Comparison of ENCODE assay signal across 8 mouse cellular contexts in genomic region chr14:21995031-21995754, GRCm38 (mm10). TPM values are rescaled to one million over a fixed set of nuclear protein-coding genes. Genes with fewer than 3 reads are reported as not detected.
DNase-seq lines count a peak whose midpoint lies in the region; ATAC-seq and TF ChIP-seq lines count a peak whose summit lies in the region.

No protein-coding gene starts in this region.

- peak overlapping the region; percentile 65 for H3K27ac ChIP-seq in forebrain, embryonic 12.5 days
- no peak overlapping the region for H3K27ac ChIP-seq in cerebellum, adult 2 months (ENCODE audit: insufficient read depth, low read length)

- H3K9ac ChIP-seq in forebrain, embryonic 12.5 days = peak overlapping the region; percentile 56

- no peak for TF ChIP-seq POLR2A in cerebellum, adult 2 months (IDR thresholded peaks at IDR 0.05; ENCODE audit: borderline replicate concordance, insufficient read depth, low read length)

- peaks cover 76% of the 10 kb centered on the region for H3K27me3 ChIP-seq in forebrain, embryonic 12.5 days
- peaks cover 2% of the 10 kb centered on the region; the same call in 1 of the 2 replicates for H3K27me3 ChIP-seq in cerebellum, adult 2 months (ENCODE audit: control insufficient read depth, insufficient read depth, low read length)

- peaks cover 43% of the 10 kb centered on the region for H3K4me1 ChIP-seq in forebrain, embryonic 12.5 days
- H3K4me1 ChIP-seq in cerebellum, adult 2 months (ENCODE audit: control insufficient read depth, insufficient read depth, low read length) = no peaks in the 10 kb centered on the region

- peak; percentile 76 for ATAC-seq in forebrain, embryonic 12.5 days (ENCODE audit: low FRiP score)
- peak; percentile 66 for ATAC-seq in megakaryocyte progenitor cell, adult 5-6 weeks (replicated peaks; ENCODE audit: poor library complexity)

- no peak for TF ChIP-seq CTCF in cerebellum, adult 2 months (IDR thresholded peaks at IDR 0.05; ENCODE audit: borderline replicate concordance, insufficient read depth, low read depth, low read length)

- DNase-seq in 3T3-L1 (ENCODE audit: low read depth, low spot score) = peak; percentile 35
- peak; percentile 80 to 94 for DNase-seq in adrenal gland, adult (ENCODE audit: inconsistent age in 2 of 2, low spot score in 1 of 2)
- DNase-seq in heart, postnatal 36 days = peak; percentile 42 to 53
- peak; percentile 29 for DNase-seq in layer of hippocampus, adult 9-11 months
- peak; percentile 54 to 71 for DNase-seq in spleen, postnatal 4 days (ENCODE audit: low spot score in 2 of 2)
- DNase-seq in cerebellum, adult 2 months = no peak

- H3K4me3 ChIP-seq in forebrain, embryonic 12.5 days (replicated peaks) = peak overlapping the region; percentile 49
- H3K4me3 ChIP-seq in cerebellum, adult 2 months (replicated peaks; ENCODE audit: insufficient read depth, low read depth, low read length) = no peak overlapping the region

- peak overlapping the region; percentile 72 for H3K4me2 ChIP-seq in forebrain, embryonic 12.5 days

- H3K9me3 ChIP-seq in forebrain, embryonic 12.5 days = no peaks in the 10 kb centered on the region

- intact Hi-C loops in heart, postnatal 36 days (cut with DNase I) = no loop called here

- no peaks in the 10 kb centered on the region for H3K36me3 ChIP-seq in forebrain, embryonic 12.5 days (replicated peaks)

- under 1% methylated on average over 33 of the region's 36 CpGs for WGBS in forebrain, embryonic 12.5 days
- WGBS in cerebellum, adult 2 months = 1% methylated on average over 36 of the region's 36 CpGs

RNA-seq across cellular contexts. Expression of gene Zfp503, which starts 5.8 kb away (rescaled TPM):
- 10.9 and 13.8 TPM in 2 replicates for polyA plus RNA-seq in forebrain, embryonic 12.5 days (2016; fragmentation: Nextera tagmentation; extraction: Ambion mirVana)
- 1 to 10 TPM; 1.8 to 2.2 TPM for total RNA-seq in heart, postnatal 36 days (2021)
- total RNA-seq in megakaryocyte progenitor cell, adult 5-6 weeks (2015) = 0.30 and 0.44 TPM in 2 replicates
- total RNA-seq in megakaryocyte progenitor cell, adult 5-6 weeks (2017) = 0.03 and 0.12 TPM in 2 replicates
- polyA plus RNA-seq in cerebellum, adult 2 months (2012; rRNA removed) = 4.0 and 4.4 TPM in 2 replicates

RNA-seq across cellular contexts. Expression of gene Lrmda, which starts 24.3 kb away (rescaled TPM):
- polyA plus RNA-seq in forebrain, embryonic 12.5 days (2016; fragmentation: Nextera tagmentation; extraction: Ambion mirVana) = 0.22 TPM in 1 of 2 replicates, not detected in the other
- total RNA-seq in heart, postnatal 36 days (2021) = 1 to 10 TPM; 1.1 to 1.7 TPM
- 25.9 and 27.0 TPM in 2 replicates for total RNA-seq in megakaryocyte progenitor cell, adult 5-6 weeks (2015)
- 14.6 and 20.9 TPM in 2 replicates for total RNA-seq in megakaryocyte progenitor cell, adult 5-6 weeks (2017)
- 0.57 and 0.65 TPM in 2 replicates for polyA plus RNA-seq in cerebellum, adult 2 months (2012; rRNA removed)

Comparison
In these comparisons a context has a peak if more than half of its experiments do, and no peak if none do; other contexts are left out.
1. DNase-seq: peak in 3T3-L1 (single experiment), adrenal gland, adult (2 of 2), heart, postnatal 36 days (2 of 2), layer of hippocampus, adult 9-11 months (single experiment) and spleen, postnatal 4 days (2 of 2); none in cerebellum, adult 2 months (0 of 2).
2. RNA of gene Lrmda, which starts 24.3 kb away (total RNA-seq): 14.6 to 27.0 TPM in megakaryocyte progenitor cell, adult 5-6 weeks; 1.1 to 1.7 TPM in heart, postnatal 36 days; every median in the first group is over 4 times any median in the second.